Mouse (Mus musculus): ENCODE measurements around the gene Olfr1112. TPM values are rescaled to one million over a fixed set of nuclear protein-coding genes. Genes with fewer than 3 reads are reported as not detected.

Olfr1112 gene
- polyA plus RNA-seq (2012; rRNA removed), result not detected in 2 replicates

GRCm38 (mm10) chr2:87187498-87187897, at the start of gene Olfr1112:
Gene Olfr1112, plus strand, starts transcription at chr2:87187798.

GRCm38 (mm10) chr2:87140200-87140599, 47.4 kb upstream of the Olfr1112 start, which contains the start of gene Olfr1110:
Gene Olfr1110, minus strand, starts transcription at chr2:87140300.

DNA sequence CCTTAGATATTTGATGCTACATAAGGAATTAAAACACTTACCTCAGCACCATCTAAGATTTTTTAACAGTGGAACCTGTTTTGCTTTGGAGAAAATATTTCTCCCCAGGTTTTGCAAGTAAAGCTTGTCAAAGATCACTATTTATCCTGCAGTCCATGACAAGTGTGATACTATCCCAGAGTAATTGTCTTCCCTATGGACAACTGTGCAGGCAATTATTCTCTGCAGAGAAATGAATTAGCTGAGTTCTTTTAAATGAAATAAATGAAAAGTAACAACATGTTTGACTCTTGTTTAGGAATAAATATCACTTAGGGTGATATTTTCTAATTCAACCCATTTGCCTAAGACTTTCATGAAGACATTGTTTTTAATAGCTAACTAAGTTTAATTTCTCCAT, 35.1 kb upstream of the Olfr1112 start, which contains the start of gene Olfr1111:
Gene Olfr1111, minus strand, starts transcription at position 101 of the 400 bp plus-strand sequence.

DNA sequence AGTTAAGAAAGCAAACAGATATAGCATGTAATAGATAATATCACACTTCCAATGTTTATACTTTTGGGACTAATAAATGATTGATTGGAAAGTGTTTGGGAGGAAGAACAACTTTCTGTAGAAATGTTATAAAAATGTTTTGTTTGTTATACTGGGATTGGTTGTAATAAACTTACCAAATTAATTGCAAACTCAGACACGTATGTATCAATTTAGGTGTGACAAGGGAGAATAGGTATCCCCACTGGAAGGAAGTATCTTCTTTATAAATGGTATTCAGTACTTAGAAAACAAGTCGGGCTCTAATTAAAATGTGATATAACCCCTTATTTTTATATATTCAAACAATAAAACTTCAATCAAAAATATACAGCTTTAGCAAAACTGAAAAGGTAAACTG, 21.1 kb downstream of the Olfr1112 start, which contains the start of gene Olfr1113:
Gene Olfr1113, plus strand, starts transcription at position 301 of the 400 bp plus-strand sequence.

Other genes starting within 250 kb of the Olfr1112 start
- not detected in 2 replicates for gene Olfr1099, start 227.1 kb upstream of the Olfr1112 start, polyA plus RNA-seq (2012; rRNA removed)
- gene Olfr1100, start 207.8 kb upstream of the Olfr1112 start, polyA plus RNA-seq (2012; rRNA removed), result not detected in 2 replicates
- gene Olfr1101, start 196.6 kb upstream of the Olfr1112 start, polyA plus RNA-seq (2012; rRNA removed), result not detected in 2 replicates
- not detected in 2 replicates for gene Olfr1102, start 189.4 kb upstream of the Olfr1112 start, polyA plus RNA-seq (2012; rRNA removed)
- gene Olfr1104, start 160.7 kb upstream of the Olfr1112 start, polyA plus RNA-seq (2012; rRNA removed), result not detected in 2 replicates
- not detected in 2 replicates for gene Olfr1105, start 151.3 kb upstream of the Olfr1112 start, polyA plus RNA-seq (2012; rRNA removed)
- gene Olfr1106, start 135.5 kb upstream of the Olfr1112 start, polyA plus RNA-seq (2012; rRNA removed), result not detected in 2 replicates
- gene Olfr1107, start 112.0 kb upstream of the Olfr1112 start, polyA plus RNA-seq (2012; rRNA removed), result not detected in 2 replicates
- gene Olfr1109, start 91.8 kb upstream of the Olfr1112 start, polyA plus RNA-seq (2012; rRNA removed), result not detected in 2 replicates
- not detected in 2 replicates for gene Olfr259, start 73.2 kb upstream of the Olfr1112 start, polyA plus RNA-seq (2012; rRNA removed)
- not detected in 2 replicates for gene Olfr1110, start 47.5 kb upstream of the Olfr1112 start, polyA plus RNA-seq (2012; rRNA removed)
- not detected in 2 replicates for gene Olfr1111, start 35.2 kb upstream of the Olfr1112 start, polyA plus RNA-seq (2012; rRNA removed)
- not detected in 2 replicates for gene Olfr1113, start 21.2 kb downstream of the Olfr1112 start, polyA plus RNA-seq (2012; rRNA removed)
- not detected in 2 replicates for gene Olfr1115, start 60.2 kb downstream of the Olfr1112 start, polyA plus RNA-seq (2012; rRNA removed)
- not detected in 2 replicates for gene Olfr1116, start 79.7 kb downstream of the Olfr1112 start, polyA plus RNA-seq (2012; rRNA removed)
- not detected in 2 replicates for gene Olfr1118, start 119.8 kb downstream of the Olfr1112 start, polyA plus RNA-seq (2012; rRNA removed)
- not detected in 2 replicates for gene Olfr1120, start 167.0 kb downstream of the Olfr1112 start, polyA plus RNA-seq (2012; rRNA removed)
- gene Olfr1121, start 182.1 kb downstream of the Olfr1112 start, polyA plus RNA-seq (2012; rRNA removed), result not detected in 2 replicates
- not detected in 2 replicates for gene Olfr1122, start 198.1 kb downstream of the Olfr1112 start, polyA plus RNA-seq (2012; rRNA removed)
- not detected in 2 replicates for gene Olfr1123, start 228.8 kb downstream of the Olfr1112 start, polyA plus RNA-seq (2012; rRNA removed)
- gene Olfr1124, start 242.5 kb downstream of the Olfr1112 start, polyA plus RNA-seq (2012; rRNA removed), result not detected in 2 replicates

All from liver, embryonic 18 days (tissue).